Mouse (Mus musculus) hindbrain, postnatal 0 days (tissue): ENCODE results near the gene Lilra5. TPM values are rescaled to one million over a fixed set of nuclear protein-coding genes. Genes with fewer than 3 reads are reported as not detected.
"Not testable (repeated sequence)": the region's sequence is repeated elsewhere in the genome, so short reads cannot be mapped to it uniquely, and the experiment has no call there.

ENCODE experiments used
- ATAC-seq: fragments of 200-750 bp; cut with Nextera tagmentation; 2 replicates; pipeline ENCODE4 v1.8.0; 2017; ENCODE audit warnings: mild to moderate bottlenecking, moderate TSS enrichment, moderate library complexity
- DNase-seq: peaks from one replicate; pipeline ENCODE4 v3.0.0-alpha.2; 2015; ENCODE audit warnings: low spot score
- H3K27ac ChIP-seq: fragments of 300-500 bp; sonication (generic); 2 replicates; pipeline ENCODE4 v1.5.1; 2014; ENCODE audit warnings: mild to moderate bottlenecking
- H3K27me3 ChIP-seq: fragments of 300-500 bp; sonication (generic); 2 replicates; pipeline ENCODE4 v1.6.1; 2014; ENCODE audit warnings: low read length, mixed read lengths; ENCODE audit not compliant: insufficient read depth
- H3K36me3 ChIP-seq: fragments of 300-500 bp; sonication (generic); 2 replicates; pipeline ENCODE4 v1.6.1; 2014; ENCODE audit warnings: low read length, mixed read lengths; ENCODE audit not compliant: insufficient read depth
- H3K4me1 ChIP-seq: fragments of 300-500 bp; sonication (generic); 2 replicates; pipeline ENCODE4 v1.6.1; 2014; ENCODE audit warnings: antibody characterized with exemption, low read length, mixed read lengths; ENCODE audit not compliant: insufficient read depth
- H3K4me2 ChIP-seq: fragments of 300-500 bp; sonication (generic); 2 replicates; pipeline ENCODE4 v1.6.1; 2014; ENCODE audit warnings: low read depth, mild to moderate bottlenecking, low read length, moderate library complexity, mixed read lengths
- H3K4me3 ChIP-seq: fragments of 300-500 bp; sonication (generic); 2 replicates; pipeline ENCODE4 v1.5.1; 2014; ENCODE audit warnings: low read length
- H3K9ac ChIP-seq: fragments of 300-500 bp; sonication (generic); replicated peaks from 2 replicates; pipeline ENCODE4 v1.6.1; 2014; ENCODE audit warnings: mild to moderate bottlenecking, low read length, moderate library complexity, mixed read lengths
- H3K9me3 ChIP-seq: fragments of 300-500 bp; sonication (generic); 2 replicates; pipeline ENCODE4 v1.6.1; 2016; ENCODE audit warnings: low read length, mixed read lengths
- CTCF ChIP-seq: IDR thresholded peaks from 2 replicates; pipeline ENCODE4 v1.5.1; 2016; ENCODE audit warnings: antibody characterized with exemption, control low read depth, low read depth
- WGBS: fragments of 180-500 bp; shearing (Covaris S2); extraction: QIAGEN DNeasy Blood & Tissue Kit; methylation state at CpG from one replicate; pipeline ENCODE4 v1.1.7; 2014; 5-methylcytosine and 5-hydroxymethylcytosine counted together
- polyA plus RNA-seq: library from polyadenylated mRNA; unstranded; fragments of >200 nt; fragmentation: Nextera tagmentation; extraction: Ambion mirVana; gene quantifications from 2 replicates; pipeline ENCODE4 v1.2.1, GENCODE M21; 2015
- total RNA-seq: library from RNA; depleted of rRNA; stranded (reverse); fragments of >200 nt; gene quantifications from 2 replicates; pipeline ENCODE4 v1.2.3, GENCODE M21; 2014

The Lilra5 gene
- total and polyA plus RNA-seq, 2 experiments from 2014 or later = 0.09 TPM; not detected in 1

GRCm38 (mm10) chr7:4239038-4239721 is 1.6 kb downstream of the Lilra5 start:
- WGBS = 79% methylated on average over 6 of the region's 6 CpGs

DNA sequence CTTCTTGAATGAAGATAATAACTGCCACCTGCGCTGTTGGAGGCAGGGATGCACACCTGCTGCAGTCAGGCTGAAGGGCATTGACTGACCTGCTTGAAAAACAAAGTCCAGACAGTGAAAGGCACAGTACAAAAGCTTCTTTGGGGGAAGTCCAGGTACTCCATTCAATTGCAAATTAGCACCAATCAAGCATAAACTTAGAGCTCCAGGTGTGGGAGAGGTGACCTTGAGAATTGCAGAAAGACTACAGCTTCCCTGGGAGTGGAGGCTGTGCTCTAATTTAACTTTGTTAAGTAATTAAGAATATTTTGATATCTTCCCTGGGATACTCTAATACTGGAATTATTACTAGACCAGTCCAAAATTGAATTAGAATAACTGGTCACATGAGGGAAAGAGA is 13.7 kb downstream of the Lilra5 start:
- H3K27ac ChIP-seq, H3K27me3 ChIP-seq: not testable (repeated sequence)

More at GRCm38 (mm10) chr7:4239038-4239721, 1.6 kb downstream of the Lilra5 start:
- Histone ChIP-seq H3K36me3 (no peaks in the 10 kb centered on the region), H3K4me1 (no peaks in the 10 kb centered on the region), H3K4me3 (no peak overlapping the region), H3K4me2 (no peak overlapping the region), H3K27ac (no peak overlapping the region), H3K9me3 (no peaks in the 10 kb centered on the region), H3K9ac (no peak overlapping the region), H3K27me3 (no peaks in the 10 kb centered on the region)
- no peak for TF ChIP-seq CTCF
- no peak for ATAC-seq
- no peak for DNase-seq

DNA sequence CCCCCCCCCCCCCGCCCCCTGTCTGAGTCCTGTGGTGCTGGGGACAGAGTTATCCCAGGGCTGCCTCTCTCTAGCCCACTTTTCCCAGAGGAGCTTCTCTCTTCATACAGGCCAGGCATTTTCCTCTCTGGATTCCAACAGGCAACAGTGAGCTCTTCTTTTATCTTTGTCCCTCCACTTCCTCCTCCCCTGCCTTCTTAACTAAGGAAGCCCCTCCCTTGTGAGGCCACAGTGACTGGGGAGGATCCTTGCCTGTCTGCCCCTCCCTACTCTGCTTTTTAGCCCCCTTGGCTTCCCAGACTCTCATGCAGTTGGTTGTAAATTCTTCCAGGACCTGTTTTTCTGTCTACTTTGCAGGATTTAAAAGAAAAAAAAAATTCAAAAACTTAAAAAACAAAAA is 18.5 kb downstream of the Lilra5 start:
- H3K4me2 ChIP-seq, H3K4me1 ChIP-seq, H3K9me3 ChIP-seq, H3K9ac ChIP-seq, H3K4me3 ChIP-seq, H3K36me3 ChIP-seq, H3K27me3 ChIP-seq, H3K27ac ChIP-seq, DNase-seq, ATAC-seq: not testable (repeated sequence)
- WGBS = 0% methylated on average over 1 of the region's 1 CpGs

More for the DNA sequence above, 13.7 kb downstream of the Lilra5 start:
- not testable (repeated sequence) for H3K36me3 ChIP-seq, ATAC-seq, H3K9me3 ChIP-seq, H3K4me3 ChIP-seq, DNase-seq, H3K9ac ChIP-seq, H3K4me2 ChIP-seq, H3K4me1 ChIP-seq
- 79% methylated on average over 1 of the region's 1 CpGs for WGBS

GRCm38 (mm10) chr7:4260521-4260920 is 23.0 kb downstream of the Lilra5 start:
- not testable (repeated sequence) for H3K36me3 ChIP-seq, H3K9ac ChIP-seq, H3K27me3 ChIP-seq, H3K9me3 ChIP-seq, H3K4me1 ChIP-seq, DNase-seq, H3K27ac ChIP-seq, H3K4me2 ChIP-seq, ATAC-seq, H3K4me3 ChIP-seq
- 98% methylated on average over 1 of the region's 1 CpGs for WGBS

DNA sequence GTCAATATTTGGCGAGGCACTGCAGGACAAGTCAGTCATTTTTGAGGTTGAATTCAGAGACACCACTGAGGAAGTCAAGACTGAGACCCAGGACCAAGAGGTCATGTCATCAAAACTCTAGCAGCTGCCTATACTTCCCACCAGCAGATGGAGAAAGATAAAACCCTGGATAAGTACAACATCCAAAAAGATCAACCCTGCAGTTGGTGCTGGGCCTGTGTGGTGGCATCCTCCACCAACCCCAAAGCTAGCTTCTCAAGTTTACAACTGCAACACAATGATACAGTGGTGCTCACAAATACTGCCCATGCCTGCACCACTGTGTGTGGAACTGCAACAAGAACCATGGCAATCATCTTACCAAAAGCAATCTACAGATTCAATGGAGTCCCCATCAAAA is 34.6 kb downstream of the Lilra5 start:
- WGBS = 84% methylated on average over 1 of the region's 1 CpGs
- not testable (repeated sequence) for DNase-seq, H3K9me3 ChIP-seq, H3K4me3 ChIP-seq, H3K27ac ChIP-seq, H3K4me1 ChIP-seq, H3K4me2 ChIP-seq, H3K27me3 ChIP-seq, H3K9ac ChIP-seq, ATAC-seq, H3K36me3 ChIP-seq

DNA sequence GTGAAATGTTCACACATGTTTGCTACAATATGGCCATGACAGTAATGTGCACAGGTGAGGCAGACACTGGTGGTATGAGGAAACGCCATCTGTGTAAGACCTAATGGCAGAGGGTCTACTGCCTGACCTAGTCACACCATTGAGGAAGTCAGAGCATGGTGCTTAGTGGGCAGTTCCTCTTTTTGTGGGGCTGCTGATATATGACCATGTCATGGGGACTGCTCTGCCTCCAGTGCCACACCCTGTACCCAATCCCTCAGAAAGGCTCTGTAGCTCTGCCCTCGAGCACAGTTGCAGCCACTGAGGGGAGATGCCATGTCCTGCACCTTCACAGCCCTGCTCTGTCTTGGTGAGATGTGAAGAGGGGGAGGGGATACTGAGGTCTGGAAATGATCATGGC is 36.3 kb downstream of the Lilra5 start:
- DNase-seq, H3K9ac ChIP-seq, H3K4me1 ChIP-seq, H3K9me3 ChIP-seq, H3K36me3 ChIP-seq, H3K4me2 ChIP-seq, H3K27me3 ChIP-seq, H3K27ac ChIP-seq, ATAC-seq, H3K4me3 ChIP-seq: not testable (repeated sequence)
- WGBS = 66% methylated on average over 2 of the region's 2 CpGs

DNA sequence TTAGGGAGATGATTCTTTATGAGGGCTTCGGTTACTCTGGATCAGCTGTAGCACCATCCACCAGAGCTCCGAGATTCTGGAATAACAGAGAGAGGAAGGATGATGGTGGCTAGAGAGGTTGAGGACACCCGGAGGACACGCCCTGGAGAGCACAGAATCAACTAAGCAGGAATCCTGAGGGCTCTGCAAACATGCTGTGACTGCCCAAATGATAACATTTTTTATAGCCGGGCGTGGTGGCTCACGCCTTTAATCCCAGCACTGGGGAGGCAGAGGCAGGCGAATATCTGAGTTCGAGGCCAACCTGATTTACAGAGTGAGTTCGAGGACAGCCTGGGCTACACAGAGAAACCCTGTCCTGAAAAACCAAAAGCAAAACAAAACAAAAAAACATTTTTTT is 37.9 kb downstream of the Lilra5 start:
- H3K9ac ChIP-seq, DNase-seq, ATAC-seq, H3K27me3 ChIP-seq, H3K4me1 ChIP-seq, H3K4me2 ChIP-seq, H3K27ac ChIP-seq, H3K36me3 ChIP-seq, H3K4me3 ChIP-seq, H3K9me3 ChIP-seq: not testable (repeated sequence)
- WGBS = 94% methylated on average over 10 of the region's 10 CpGs
